Mouse (Mus musculus) heart, postnatal 0 days (tissue): Measurements from ENCODE around the gene Meis2.

ENCODE experiments used
- CTCF ChIP-seq: IDR thresholded peaks from 2 replicates; pipeline ENCODE4 v1.5.1; 2016; ENCODE audit warnings: antibody characterized with exemption, control low read depth, low read depth
- EP300 ChIP-seq: IDR thresholded peaks from 2 replicates; pipeline ENCODE4 v1.6.1; 2016; ENCODE audit warnings: antibody characterized with exemption, low read depth

DNA sequence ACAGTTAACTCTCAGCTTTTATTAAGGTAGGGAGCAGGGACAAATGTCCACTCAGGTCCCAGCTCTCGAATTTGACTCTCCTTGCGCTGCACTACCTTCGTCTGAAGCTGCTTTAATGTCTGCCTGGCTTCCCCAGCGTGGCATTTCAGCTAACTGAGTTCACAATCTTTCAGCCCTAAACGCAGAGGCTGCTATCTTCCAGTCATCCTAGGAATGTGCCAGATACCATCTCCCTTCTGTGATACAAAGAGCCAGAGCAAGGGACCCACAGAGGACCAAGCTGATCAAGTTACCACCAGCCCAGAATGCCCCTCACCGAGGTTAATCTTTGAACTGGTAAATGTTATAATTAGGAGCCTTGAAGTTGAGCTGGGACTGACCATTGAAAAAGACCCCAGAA is 55.2 kb downstream of the Meis2 start:
- TF ChIP-seq CTCF (no peak), EP300 (no peak)
